Mouse (Mus musculus) thymus, postnatal 14 days (tissue): ENCODE measurements around the gene Tmc3.
A peak's percentile ranks its signal among the peaks of the same experiment; 100 is the strongest.

Experiments
- DNase-seq: peaks from one replicate; pipeline ENCODE4 v3.0.0; 2021

Gene Tmc3

DNA sequence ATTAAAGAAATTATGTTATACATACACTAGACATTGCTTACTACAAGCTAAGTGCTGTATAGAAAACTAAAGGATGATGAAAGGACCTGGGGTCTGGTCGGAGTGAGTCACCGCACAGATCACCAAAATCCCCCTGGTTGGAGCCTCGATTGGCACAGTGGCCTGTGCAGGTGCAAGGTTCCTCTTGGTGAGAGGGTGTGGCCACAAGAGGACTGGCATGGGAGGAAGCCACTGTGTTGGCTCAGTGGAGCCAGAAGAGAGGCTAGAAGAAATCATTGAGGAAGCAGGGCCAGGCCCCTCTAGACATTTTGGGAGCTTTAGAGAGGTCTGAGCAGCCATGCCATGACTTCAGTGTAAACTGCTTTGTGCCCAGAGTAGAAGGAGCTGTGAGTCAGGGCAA lies 54.4 kb downstream of the Tmc3 start:
- DNase-seq, result no peak

DNA sequence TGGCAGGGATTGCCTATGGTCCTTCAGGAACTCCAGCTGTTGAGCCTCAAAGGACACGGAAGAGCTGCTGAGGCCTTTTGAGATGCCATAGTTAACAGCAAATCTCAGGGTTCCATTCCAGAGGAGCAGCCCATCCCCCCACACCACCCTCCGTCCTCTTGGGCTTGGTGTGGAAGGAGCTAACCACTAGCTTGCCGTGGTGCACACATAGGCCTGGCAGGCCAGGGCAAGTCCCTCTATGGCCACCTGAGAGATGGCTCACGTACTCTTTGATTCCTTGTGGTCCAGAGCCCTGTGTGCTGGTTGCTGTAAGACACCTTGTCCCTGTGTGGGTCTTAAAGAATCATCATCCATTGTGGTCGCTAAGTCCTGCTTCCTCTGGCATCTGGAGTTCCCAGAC lies 55.9 kb downstream of the Tmc3 start:
- no peak for DNase-seq

DNA sequence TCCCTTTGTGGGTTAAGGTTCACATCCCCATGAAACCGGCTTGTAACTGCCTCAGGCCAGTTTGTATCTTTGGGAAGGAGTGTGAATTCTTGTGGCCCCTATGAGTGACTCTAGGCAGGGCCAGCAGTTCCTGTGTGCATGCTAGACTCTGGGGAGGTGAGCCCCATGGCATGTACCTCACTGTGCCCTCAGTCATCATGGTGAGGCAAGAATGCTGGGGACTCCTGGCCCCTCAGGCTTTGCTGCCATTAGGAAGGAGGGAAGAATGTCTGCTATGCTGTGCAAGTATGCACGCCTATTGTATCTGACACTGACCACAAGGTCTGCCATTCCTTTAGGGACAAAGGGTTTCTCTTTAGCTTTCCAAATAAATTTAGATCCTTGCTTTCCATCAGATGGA lies 56.4 kb downstream of the Tmc3 start:
- DNase-seq, result no peak

DNA sequence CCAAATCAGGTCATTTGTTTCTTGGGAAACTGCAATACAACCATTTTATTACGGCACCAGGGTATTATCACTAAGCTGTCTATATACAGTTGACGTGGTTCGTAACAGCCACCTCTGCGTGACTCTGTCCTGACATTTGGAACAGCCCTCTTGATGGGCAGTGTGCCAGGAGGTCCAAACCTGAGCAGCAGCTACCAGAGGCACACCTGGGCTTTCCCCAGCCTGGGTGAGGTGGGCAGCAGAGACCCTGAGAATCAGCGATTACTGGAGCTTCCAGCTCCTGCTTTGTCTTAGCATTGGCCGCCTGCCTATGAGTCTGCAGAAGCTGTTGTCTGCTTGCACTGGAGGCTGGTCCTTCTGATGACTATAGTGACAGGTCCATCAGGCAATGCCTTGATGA lies 58.9 kb downstream of the Tmc3 start:
- no peak for DNase-seq

DNA sequence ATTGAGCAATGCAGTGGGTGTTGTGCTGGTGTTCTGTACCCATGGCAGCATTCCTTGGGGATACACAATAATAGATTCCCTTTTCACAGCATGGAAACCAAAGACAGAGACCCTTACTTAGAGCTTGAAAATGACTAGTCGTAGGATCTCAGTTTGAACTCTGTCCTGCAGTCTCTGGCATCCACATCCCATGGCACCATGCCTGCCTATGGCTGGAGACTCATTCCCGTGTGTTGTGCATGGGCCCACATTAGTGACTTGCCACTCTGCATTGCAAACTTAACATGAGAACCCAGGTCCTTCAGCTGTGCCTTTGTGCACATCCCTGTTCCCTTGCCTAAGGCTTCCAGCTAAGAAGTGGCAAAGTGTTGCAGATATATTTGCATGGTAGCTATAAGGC lies 60.0 kb downstream of the Tmc3 start:
- DNase-seq, result no peak

DNA sequence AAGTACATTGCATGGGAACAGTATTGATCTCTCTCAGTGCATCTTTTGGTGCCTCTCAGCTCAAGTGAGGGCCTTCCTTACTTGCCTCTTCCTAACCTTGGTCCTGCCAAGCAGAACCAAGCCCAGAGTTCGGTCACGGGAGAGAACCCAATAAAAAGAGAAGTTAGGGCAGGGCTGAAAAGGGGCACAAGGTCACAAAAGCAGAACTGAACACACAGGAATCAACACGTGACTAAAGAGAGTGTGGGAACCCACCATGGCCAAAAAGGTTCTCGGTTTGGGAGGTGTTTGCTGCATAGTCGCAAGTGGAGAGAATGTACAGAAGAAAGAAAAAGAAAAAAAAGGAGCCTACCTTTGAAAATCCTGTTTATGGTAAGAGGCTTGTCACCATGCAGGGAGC lies 60.7 kb downstream of the Tmc3 start:
- no peak for DNase-seq

DNA sequence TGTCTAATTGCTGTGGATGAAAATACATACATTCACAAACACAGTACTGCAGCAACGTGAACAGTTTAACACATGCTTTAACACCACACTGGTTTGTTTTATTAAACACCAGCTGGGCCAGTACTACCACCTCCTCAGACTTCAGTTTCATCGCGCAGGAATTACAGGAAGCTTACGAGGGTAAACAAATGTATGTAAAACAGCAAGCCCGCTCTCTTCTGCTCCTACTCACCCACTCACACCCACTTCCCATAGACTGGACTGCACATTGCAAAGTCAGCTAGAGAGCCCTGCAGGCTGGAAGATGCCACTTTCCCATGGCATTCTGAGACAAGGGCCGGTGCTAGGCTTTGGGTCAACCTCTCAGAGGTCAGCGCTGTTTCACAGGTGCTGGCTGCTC lies 64.1 kb downstream of the Tmc3 start:
- no peak for DNase-seq

DNA sequence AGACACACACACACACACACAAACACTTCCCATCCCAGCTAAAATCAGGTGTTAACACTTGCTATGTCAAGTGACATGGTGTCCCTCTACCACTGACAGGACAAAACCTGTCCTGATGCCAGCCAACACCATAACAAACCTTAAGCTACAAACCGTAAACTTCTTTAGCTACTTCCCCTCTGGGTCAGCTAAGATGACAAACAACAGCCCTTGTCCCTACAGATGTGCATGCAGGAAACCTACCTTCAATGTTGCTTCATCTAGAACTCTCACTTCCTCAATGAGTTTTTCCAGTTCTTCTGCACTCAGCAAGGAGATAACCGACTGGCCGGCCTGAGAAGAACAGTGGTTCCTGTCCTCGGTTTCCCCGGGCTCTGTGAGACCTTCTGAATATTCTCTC lies 65.9 kb downstream of the Tmc3 start:
- no peak for DNase-seq

DNA sequence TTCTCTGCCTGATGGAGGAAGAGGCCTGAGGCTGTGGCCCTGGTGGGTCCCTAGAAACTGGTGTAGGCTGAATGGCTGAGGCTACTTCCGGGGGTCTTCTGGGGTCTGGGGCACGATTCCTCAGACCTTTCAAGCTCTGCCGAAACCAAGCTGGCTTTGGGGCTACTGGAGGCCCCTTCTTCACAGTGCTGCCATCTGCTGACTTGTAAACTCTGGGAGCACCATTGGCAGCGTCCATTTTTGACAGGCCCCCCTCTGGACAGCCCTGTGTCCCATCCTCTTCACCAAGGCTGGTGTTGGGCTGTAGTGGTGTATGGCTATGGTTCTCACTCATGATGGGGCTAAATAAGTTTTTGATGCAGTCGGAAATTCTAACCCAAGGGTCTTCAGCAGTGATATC lies 67.8 kb downstream of the Tmc3 start:
- DNase-seq, result no peak

DNA sequence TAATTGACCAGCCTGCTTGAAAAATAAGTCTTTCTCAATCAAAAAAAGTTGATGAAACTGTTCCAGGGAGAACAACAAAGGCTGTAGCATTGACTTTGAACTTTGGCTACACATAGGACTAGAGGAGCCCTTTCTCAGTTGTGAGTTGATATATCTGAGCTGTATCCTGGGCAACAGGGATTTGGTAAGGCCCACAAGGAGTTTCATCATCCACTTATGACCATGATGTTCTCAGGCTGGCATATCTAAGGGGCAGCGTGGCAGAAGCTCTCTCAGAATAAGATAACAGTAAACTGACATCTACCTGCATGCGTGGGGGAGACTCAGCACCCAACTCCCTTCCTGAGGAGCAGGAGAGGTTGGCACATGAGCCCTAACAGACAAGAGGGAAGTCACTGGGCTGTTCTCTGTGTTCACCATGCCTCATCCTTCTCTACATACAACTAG lies 68.9 kb downstream of the Tmc3 start:
- DNase-seq, result no peak

DNA sequence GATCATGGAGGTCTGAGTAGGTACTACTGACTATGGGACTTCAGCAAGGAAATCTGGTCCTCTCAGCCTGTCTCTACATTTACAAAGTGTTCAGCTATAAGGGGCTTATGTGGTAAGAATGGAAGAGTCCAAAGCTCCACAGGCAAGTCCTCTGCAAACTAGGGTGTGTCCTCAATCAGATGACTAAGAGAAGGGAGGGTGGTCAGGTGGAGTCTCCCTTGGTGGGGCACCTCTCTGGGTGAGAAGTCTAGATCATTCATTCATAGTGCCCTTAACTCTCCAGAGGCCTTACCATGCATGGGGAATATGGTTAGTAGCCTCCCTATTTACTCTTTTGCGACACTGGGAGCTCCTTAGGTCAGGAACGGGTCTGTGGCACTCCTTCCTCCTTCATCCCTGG lies 69.5 kb downstream of the Tmc3 start:
- no peak for DNase-seq

DNA sequence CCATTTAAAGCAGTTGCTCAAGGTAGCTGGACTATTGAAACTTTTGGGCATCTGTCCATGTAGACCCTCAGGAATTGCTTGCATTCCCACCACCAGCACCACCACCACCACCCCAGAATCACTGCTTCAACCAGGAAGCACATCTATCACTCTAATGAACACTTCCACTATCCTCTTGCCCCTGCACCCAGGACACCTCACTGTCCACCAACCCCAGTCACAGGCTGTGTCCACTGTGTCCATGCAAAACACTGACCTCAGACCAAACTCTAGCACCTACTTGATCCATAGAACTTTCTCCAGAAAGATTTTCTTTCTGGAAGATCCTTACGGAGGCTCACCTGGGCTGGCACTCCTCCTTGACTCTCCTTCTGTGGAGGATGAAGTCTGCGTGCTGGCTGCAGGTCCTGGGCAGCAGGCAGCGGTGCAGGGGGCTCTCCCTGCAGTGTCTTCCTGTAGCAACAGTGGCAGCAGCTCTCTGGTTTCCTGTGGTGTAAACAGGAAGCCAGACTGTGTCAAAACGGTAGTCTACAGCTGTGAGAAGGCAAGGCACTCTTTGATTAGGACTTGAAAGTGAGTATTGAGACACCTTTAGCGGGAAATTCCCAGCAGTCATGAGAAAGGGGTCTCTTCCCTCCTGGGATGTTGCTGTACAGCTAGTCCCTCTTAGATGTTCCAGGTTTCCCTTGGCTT lies 70.4 kb downstream of the Tmc3 start:
- DNase-seq, result peak; percentile 90

DNA sequence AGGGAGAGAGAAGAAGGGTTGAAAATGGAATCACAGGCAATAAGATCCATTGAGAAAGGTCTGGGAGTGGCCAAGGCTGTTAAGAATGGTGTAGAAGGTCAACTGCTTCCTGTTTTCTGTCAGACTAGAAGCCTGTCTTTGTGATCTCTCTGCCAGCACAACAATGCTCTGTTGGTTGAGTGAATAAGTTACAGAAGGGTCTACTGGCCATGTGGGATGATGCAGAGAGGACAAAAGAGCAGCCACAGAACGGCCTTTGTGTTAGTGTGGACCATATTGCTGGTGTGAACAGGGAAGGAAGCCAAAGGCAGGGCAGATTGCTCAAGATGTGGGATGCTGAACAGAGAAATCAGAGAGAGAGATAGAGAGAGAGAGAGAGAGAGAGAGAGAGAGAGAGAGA lies 74.0 kb downstream of the Tmc3 start:
- DNase-seq, result no peak

DNA sequence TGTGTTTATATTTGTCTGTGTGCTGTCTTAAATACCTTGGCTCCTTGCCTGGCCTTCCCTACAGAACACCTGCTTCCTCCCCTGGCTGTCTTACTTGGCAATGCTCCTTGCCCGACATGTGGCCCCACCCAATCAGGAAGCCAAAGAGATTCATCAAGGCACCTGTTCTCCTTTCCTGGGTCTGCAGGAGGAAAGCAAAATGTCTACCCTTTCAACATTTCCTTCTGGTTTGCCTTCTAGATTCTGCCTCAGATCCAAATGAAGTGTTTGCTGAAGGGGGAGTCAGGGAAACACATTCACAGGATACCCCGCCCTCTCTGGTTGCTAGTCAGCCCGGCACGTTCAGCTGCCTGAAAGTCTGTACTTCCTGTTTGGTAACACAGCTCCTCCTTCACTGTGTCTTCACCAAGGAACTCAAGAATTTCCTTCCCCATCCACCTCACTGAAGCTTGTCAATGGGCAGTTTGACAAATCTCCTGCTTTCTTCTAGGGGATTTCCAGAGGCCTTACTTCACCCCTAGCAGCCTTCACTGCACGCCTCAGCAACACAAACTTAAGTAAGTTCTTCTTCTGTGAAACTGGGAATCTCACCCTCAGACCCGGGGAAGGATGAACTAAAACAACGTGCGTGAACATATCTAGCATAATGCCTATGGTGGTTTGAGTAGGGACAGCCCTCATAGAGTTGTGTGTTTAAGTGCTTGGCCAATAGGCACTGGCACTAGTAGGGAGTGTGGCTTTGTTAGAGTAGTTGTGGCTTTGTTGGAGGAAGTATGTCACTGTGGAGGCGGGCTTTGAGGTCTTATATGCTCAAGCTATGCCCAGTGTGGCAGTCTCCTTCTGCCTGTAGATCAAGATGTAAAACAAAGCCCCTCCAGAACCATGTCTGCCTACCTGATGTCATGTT lies 74.7 kb downstream of the Tmc3 start:
- peak; percentile 75 for DNase-seq

DNA sequence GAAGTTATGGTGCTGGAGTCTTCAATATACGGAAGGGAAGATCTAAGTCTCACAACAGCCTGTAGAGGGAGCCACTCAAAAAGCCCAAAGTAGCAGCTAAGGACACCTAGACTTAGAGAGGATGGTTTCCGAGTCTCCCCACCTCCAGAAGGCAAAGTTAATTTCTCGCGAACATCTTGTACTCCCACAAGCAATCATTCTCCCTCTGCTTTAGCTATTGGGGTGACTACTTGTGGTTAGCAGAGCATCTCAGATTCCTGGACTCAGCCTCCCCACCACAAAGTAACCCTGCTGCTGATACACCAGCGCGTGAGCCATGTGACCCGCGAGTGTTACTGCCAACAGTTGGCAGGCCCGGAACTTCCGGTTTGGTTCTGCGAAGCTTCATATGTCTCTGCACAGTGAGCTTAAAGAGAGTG lies 75.6 kb downstream of the Tmc3 start:
- peak; percentile 83 for DNase-seq

DNA sequence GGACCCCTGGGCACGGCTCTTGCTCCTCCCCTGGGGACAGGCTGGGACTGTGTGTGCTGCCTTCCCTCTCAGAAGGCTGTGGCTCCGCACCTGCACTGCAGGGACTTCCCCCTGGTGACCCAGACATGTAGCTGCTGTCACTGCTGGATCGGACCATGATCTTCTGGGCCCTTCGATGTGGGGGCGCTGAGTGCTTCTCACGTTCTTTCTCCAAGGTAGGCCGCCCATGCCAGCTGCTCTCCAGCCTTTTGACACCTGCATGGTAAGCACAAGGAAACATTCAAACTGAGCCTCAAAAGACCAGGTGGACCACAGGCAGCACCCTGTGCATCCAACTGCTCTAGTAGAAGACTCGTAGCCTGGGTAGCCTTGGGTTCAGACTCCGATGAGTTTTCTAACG lies 76.3 kb downstream of the Tmc3 start:
- peak; percentile 81 for DNase-seq

DNA sequence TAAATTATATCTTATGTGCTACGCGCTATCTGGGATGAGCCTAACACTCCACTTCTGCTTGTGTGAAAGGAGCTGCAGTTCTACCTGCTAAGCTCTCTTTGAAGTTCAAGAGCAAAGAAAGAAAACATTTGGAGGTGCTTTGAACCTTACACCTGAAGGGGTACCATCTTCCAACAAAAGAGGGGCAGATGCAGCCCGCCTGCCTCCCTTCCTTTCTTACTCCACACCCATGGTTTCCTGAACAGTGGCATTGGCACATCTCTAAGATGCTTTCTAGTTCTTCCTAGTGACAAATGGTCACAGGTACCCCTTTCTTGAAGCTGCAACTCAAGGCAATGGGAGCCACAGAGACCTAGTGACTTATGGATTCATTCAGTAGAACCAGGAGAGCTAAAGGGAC lies 77.0 kb downstream of the Tmc3 start:
- DNase-seq, result peak; percentile 63

DNA sequence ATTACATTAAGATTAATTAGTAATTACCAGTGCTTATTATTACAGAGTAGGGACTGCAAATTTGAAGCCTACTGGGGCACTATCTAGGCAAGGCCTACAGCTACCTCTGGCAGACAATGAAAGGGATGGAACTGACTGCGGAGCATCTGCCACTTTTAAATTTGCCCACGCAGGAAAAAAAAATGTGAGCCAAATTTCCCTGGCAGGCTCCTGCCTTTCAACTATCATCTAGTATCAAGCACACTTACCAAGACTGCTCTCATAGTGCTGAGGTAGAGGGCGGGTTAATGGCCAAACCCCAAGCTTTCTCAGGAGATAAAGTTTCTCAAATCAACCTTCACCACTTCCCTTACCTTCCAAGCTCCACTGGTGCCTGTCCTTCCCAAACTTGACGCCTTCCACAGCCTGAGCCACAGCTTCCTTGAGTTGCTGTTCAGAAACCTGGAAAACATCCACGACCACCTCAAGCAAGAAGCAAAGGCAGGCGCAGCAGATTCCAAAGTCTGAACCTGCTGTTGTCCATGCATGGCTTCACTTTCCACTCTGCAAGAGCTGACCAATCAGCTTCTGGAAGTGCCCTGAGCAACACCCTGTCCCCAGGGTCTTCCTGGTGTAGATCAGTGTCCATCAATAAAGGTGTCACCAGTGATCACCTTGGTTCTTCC lies 78.1 kb downstream of the Tmc3 start:
- no peak for DNase-seq

DNA sequence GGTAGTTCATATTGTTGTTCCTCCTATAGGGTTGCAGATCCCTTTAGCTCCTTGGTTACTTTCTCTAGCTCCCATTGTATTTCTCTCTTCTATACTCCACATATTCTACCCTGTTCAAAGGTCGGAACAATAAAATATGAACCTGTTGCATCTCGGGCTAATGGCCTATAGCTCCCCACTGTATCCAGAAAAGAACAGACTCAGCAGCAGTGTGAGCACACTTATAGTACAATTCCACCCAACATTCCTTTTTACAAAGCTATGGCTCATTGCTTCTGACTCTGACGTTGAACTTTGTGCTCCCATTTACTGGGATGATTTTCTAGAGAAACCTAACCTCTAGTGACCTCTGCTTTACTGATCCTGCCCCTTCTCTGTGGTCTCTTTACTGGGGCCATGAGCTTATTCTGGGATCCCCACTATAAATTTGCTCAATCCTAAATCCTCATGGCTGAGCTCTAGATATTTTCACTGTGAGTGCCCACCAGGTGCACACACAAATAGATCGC lies 81.4 kb downstream of the Tmc3 start:
- DNase-seq, result no peak

DNA sequence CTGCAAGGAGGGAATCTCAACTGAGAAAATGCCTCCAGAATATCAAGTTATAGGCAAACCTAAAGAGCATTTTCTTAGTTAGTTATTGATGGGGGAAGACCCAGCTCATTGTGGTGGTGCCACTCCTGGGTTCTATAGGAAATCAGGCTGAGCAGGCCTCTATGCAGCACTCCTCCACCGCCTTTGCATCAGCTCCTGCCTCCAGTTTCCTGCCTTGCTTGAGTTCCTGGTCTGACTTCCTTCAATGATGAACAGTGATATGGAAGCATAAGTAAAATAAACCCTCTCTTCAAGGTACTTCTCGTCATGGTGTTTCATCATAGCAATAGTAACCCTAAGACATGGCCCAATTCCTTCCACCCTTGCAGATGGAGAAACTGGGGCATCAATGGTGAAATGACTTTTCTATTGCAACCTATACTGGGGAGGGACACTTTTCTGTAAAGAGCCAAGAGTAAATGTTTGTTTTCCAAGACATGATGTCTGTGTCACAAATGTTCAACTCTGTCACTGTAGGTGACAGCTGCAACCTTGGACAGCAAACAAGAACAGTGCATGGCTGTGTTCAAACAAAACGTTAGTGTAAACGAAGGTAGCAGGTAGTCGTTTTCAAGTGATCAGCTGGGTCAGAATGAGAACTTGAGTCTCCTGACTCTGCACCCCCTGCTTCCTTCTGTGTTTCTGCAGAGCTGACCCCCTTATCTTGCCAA lies 83.4 kb downstream of the Tmc3 start:
- no peak for DNase-seq

DNA sequence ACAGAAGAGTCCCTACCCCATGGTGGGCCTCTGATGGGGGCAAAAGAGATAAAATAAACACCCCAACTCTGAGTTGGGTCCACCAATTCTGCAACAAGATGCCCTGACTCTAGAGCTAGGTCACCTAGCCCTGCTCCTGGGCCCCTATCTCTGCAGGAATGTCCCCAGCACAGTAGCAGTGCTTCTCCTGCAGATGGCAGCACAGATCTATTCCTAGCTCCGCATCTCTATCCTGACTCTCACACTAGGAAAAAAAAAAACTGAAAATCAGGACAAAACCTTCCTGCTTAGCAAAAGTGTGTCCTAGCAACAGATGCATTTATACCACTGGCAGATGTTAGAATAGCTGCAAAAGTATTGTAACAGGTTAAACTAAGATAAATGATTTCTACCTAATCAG lies 84.0 kb downstream of the Tmc3 start:
- peak; percentile 60 for DNase-seq

DNA sequence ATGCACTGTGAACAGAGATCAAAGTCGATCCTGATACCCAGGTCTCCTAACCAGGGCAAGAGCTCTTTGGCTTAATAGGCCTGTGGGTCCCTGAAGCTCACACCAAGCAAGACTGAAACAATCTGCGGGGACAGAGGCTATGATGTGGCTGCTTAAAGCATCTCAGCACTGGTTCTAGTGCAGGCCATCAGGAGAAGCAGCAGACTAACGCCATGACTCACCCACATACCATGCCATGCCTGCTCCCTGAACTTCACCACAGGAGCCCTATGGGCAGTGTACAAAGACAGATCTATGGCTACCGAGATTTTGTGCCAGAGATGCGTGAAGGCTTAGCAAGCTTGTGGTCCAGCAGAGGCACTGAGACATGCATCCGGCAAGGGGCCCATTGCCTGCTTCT lies 86.8 kb downstream of the Tmc3 start:
- DNase-seq, result peak; percentile 1
